Mouse (Mus musculus) gastrocnemius, postnatal 36 days (tissue): ENCODE measurements around the gene Aco1. TPM values are rescaled to one million over a fixed set of nuclear protein-coding genes. Genes with fewer than 3 reads are reported as not detected.

ENCODE experiments used
- DNase-seq, 2 experiments: peaks; one replicate each; pipeline ENCODE4 v3.0.0; 2022
- intact Hi-C: fragments of 180-260 bp; cut with DNase I; formaldehyde crosslinking; loops from one replicate; pipeline ENCODE4 v1.15.1; 2025
- total RNA-seq, 2 experiments: library from RNA; stranded (reverse); gene quantifications; 2 replicates each; pipeline ENCODE4 v1.2.3; 2021

Aco1 gene
- total RNA-seq, 2 experiments from 2014 or later, result 15.2 to 18.6 TPM

- no peak for DNase-seq
- intact Hi-C loops, result no loop called here
These were observed 61.5 kb downstream of the Aco1 start for GRCm38 (mm10) chr4:40204374-40204773.

DNA sequence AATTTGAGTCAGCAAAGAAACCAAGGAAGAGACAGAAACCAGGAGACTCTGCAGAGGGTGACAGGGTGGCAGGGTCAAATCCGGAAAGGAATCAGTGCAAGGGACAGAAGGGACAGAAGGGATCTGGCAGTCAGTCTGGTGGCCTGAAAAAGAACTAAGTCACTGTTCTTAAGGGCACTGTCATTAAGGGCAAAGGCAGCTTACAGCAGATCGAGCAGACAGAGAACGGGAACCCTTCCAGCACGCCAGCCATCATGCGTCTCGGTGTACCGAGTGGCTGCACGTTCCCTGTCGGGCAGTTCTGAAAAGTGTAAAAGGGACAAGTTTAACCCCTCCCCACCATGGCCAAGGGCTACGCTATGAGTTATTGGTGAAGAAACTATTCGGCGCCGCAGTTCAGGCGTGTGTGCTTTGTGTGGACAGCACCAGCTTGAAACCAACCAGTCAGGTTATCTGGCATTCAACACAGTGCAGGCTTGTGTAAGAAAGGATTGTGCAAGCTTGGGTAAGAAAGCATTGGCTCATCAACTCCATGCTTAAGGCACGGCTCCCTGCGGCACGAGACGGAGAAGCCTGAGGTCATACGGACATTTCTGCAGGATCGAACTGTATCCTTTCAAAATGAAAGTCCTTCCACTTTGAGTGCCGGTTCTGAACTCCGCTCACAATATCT lies 62.5 kb downstream of the Aco1 start:
- intact Hi-C loops, result no loop called here
- no peak for DNase-seq

DNA sequence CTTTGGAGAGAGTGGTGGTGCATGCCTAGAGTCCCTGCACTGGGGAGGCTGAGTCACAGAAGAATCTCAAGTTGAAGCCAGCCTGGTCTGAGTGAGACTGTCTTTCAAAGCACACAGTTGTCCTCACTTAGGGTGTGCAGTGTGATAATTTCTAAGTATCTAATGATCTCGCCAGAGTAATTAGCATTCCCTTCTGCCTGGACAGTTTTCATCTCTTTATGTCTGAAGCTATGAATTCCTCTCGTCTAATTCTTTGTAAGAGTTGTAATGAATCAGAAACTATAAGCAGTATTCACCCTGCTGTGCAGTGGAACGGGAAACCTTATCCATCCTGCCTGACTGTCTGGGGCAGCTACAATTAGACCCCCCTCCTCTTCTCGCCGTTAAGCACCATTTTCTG lies 64.8 kb downstream of the Aco1 start:
- intact Hi-C loops, result no loop called here
- DNase-seq, result no peak

GRCm38 (mm10) chr4:40212177-40212576 lies 69.3 kb downstream of the Aco1 start:
- intact Hi-C loops, result no loop called here
- no peak for DNase-seq

GRCm38 (mm10) chr4:40217910-40218309 lies 75.0 kb downstream of the Aco1 start:
- intact Hi-C loops, result no loop called here
- no peak for DNase-seq

DNA sequence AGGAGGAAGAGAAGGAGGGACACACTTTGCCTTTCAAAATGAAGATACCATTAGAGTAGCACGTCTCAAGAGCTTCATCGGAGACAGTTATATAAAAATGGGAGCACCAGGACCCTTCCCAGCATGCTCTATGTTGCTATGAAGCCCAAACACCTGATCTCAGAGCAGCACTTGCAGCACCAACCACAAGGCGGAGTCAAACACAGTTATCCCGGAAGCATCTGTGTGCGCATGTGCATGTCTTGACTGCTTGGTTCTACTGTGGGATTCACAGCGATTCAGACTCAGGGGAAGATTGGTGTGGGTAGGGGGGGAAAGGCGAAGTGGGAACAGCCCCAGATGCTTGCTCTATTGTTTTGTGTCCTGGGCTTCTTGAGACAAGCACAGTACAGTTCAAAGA lies 75.5 kb downstream of the Aco1 start:
- intact Hi-C loops, result no loop called here
- no peak for DNase-seq

GRCm38 (mm10) chr4:40220437-40220836 lies 77.6 kb downstream of the Aco1 start:
- DNase-seq, result no peak
- intact Hi-C loops, result no loop called here

GRCm38 (mm10) chr4:40221004-40221760 lies 78.3 kb downstream of the Aco1 start:
- DNase-seq, result no peak
- intact Hi-C loops, result no loop called here

DNA sequence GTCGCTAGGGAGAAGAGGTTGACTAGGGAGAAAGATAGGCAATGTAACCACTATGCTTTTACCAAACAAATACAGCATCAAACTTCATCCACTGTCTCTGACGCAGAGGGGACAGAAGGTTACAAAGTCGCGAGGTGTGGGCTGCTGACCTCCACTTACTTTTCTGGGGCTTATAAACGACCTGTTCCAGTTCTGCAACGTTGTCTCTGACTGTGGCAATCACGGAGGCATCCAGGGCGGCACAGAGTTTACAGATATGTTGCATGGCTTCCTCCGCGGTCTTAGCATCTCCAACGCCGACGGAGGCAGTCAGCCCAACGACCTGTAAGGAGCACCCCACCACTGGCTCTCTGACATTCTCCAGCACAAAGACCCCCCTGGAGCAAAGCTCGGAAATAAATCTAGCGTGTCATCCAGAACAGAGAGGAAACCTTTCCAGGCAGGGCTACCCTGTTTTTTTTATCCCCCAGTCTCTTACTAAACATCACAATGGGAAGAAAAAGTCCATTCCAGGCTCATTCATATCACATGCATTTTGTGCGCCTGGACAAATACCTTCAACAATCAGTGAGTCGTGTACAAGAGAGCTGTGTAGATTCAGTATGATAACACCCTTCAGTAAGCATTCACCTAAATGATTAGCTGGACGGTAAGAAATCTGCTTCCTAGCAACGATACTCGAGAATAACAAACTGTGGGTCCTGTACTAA lies 79.2 kb downstream of the Aco1 start:
- no peak for DNase-seq
- intact Hi-C loops, result no loop called here

DNA sequence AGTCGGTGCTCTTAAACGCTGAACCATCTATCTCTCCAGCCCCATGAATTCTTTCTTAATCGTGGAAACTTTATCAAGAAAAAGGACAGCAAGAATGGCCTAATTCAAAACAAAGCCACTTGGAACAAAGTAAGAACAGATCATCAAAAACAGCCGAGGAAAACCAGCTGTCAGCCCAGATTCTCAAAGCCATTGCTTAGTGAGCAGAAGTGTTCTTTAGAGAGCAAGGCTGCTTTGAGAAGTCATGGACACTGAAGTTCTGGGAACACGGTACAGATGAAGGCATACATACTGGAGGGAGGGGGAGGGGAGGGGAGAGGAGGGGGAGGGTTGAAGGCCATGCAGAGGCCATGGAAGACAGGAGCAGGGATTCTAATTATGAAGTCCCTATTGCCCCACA lies 83.2 kb downstream of the Aco1 start:
- intact Hi-C loops, result no loop called here
- DNase-seq, result no peak

GRCm38 (mm10) chr4:40227131-40227530 lies 84.2 kb downstream of the Aco1 start:
- intact Hi-C loops, result no loop called here
- DNase-seq, result no peak

GRCm38 (mm10) chr4:40227886-40228285 lies 85.0 kb downstream of the Aco1 start:
- DNase-seq, result no peak
- intact Hi-C loops, result no loop called here

GRCm38 (mm10) chr4:40229723-40230122 lies 86.8 kb downstream of the Aco1 start:
- no peak for DNase-seq
- intact Hi-C loops, result no loop called here

- intact Hi-C loops, result no loop called here
- no peak for DNase-seq
These were observed 90.3 kb downstream of the Aco1 start for GRCm38 (mm10) chr4:40233062-40233664.

DNA sequence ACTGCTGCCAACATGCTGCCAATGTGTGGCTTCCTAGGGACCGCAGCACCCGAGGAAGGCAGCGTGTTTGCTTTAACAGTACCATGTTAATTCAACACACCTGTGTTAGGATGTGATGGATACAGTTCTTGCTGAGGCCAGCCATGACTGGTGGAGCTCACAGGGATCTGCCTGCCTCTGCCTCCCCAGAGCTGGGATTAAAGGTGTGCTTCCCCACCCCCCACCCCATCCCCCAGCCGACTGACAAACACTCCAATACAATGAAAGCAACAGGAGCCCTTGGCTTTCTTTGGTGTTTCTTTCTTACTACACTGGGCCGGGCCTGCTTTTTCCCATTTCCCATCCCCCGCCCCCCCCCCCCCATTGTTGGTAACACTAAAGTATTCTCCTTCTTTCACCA lies 91.4 kb downstream of the Aco1 start:
- DNase-seq, result no peak
- intact Hi-C loops, result no loop called here

- DNase-seq, result no peak
- intact Hi-C loops, result no loop called here
These were observed 93.9 kb downstream of the Aco1 start for GRCm38 (mm10) chr4:40236829-40237228.

- intact Hi-C loops, result no loop called here
- peak; percentile 23 to 31 for DNase-seq
These were observed 95.9 kb downstream of the Aco1 start for GRCm38 (mm10) chr4:40238483-40239408.

- DNase-seq, result peak in 1 of 2 experiments; percentile 36
- intact Hi-C loops, result loop anchor here (2.0 kb wide), 1 partner anchor 39 kb away; the partner anchor contains the start of gene Ndufb6
These were observed 96.8 kb downstream of the Aco1 start, which contains the start of gene Ddx58 for GRCm38 (mm10) chr4:40239409-40240271. Gene Ddx58 (minus strand): TSS chr4:40239828.

- no peak for DNase-seq
- intact Hi-C loops, result loop anchor here (2.0 kb wide), 1 partner anchor 38 kb away; the partner anchor contains the start of gene Ndufb6
These were observed 97.4 kb downstream of the Aco1 start for GRCm38 (mm10) chr4:40240272-40240744.
